Mouse (Mus musculus) embryonic facial prominence, embryonic 11.5 days (tissue): ENCODE measurements at regions not wholly inside any gene's neighbourhood (a gene's known extent, or its start where the extent isn't known, plus 50 kb on each side); places are given as distances from the start of the nearest gene placed in this dataset.
A peak's percentile ranks its signal among the peaks of the same experiment; 100 is the strongest.
"Not testable (repeated sequence)": the region's sequence is repeated elsewhere in the genome, so short reads cannot be mapped to it uniquely, and the experiment has no call there.

Experiments
- ATAC-seq: fragments of 200-750 bp; cut with Nextera tagmentation; replicated peaks from 2 replicates; pipeline ENCODE4 v1.8.0; 2017; ENCODE audit warnings: low read depth; ENCODE audit not compliant: insufficient number of reproducible peaks, low FRiP score, low TSS enrichment
- DNase-seq: peaks from one replicate; pipeline ENCODE4 v3.0.0-alpha.2; 2015; ENCODE audit warnings: low spot score
- H3K27ac ChIP-seq: fragments of 300-500 bp; sonication (generic); replicated peaks from 2 replicates; pipeline ENCODE4 v1.5.1; 2014; ENCODE audit warnings: mild to moderate bottlenecking, low read depth, low read length, control low read depth
- H3K27me3 ChIP-seq: fragments of 300-500 bp; sonication (generic); 2 replicates; pipeline ENCODE4 v1.6.1; 2014; ENCODE audit warnings: mild to moderate bottlenecking, low read length, moderate library complexity, mixed read lengths; ENCODE audit not compliant: control insufficient read depth, insufficient read depth
- H3K36me3 ChIP-seq: fragments of 300-500 bp; sonication (generic); replicated peaks from 2 replicates; pipeline ENCODE4 v1.6.1; 2014; ENCODE audit warnings: low read depth, mild to moderate bottlenecking, low read length, moderate library complexity, mixed read lengths; ENCODE audit not compliant: control insufficient read depth, insufficient read depth
- H3K4me1 ChIP-seq: fragments of 300-500 bp; sonication (generic); 2 replicates; pipeline ENCODE4 v1.6.1; 2014; ENCODE audit warnings: low read length, mixed read lengths; ENCODE audit not compliant: control insufficient read depth, insufficient read depth
- H3K4me2 ChIP-seq: fragments of 300-500 bp; sonication (generic); 2 replicates; pipeline ENCODE4 v1.6.1; 2014; ENCODE audit warnings: low read depth, mild to moderate bottlenecking, control low read depth, low read length, moderate library complexity
- H3K4me3 ChIP-seq: fragments of 300-500 bp; sonication (generic); 2 replicates; pipeline ENCODE4 v1.5.1; 2014; ENCODE audit warnings: low read depth, low read length, control low read depth
- H3K9ac ChIP-seq: fragments of 300-500 bp; sonication (generic); replicated peaks from 2 replicates; pipeline ENCODE4 v1.6.1; 2014; ENCODE audit warnings: mild to moderate bottlenecking, control low read depth, low read length
- H3K9me3 ChIP-seq: fragments of 300-500 bp; sonication (generic); replicated peaks from 2 replicates; pipeline ENCODE4 v1.6.1; 2016; ENCODE audit warnings: mild to moderate bottlenecking, low read length, inconsistent platforms, mixed read lengths; ENCODE audit not compliant: control insufficient read depth
- WGBS: fragments of 180-500 bp; shearing (Covaris S2); extraction: QIAGEN DNeasy Blood & Tissue Kit; methylation state at CpG from one replicate; pipeline ENCODE4 v1.1.7; 2014; 5-methylcytosine and 5-hydroxymethylcytosine counted together

DNA sequence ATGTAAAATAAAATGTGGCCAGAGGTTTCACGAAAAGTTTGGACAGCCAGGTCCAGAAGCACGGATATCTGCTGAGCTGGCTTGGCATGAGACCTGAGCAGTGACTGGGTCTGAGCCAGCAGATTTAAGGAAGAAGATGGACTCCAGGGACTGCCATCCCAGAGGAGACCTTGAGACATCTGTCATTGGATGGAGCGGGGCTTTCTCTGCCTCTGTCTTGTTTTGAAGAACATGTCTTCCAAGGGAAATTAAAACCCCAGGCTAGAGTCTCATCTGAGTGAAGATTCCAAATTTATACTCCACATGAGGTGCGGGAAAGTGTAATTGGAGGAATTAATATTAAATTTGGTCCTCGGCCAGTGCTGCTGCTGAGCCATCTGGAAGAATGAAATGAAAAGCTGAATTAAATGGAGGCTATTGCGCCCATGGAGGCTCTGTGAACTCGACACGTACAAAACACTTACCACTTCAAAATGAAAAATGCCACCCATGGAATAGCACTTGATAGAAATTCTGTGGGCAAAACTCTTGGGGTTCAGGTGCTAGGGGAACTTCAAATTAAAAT lies 129.8 kb upstream of the Adcy2 start:
- WGBS, result 87% methylated on average over 8 of the region's 8 CpGs
- Histone ChIP-seq H3K27ac (no peak overlapping the region), H3K9me3 (no peaks in the 10 kb centered on the region), H3K27me3 (no peaks in the 10 kb centered on the region), H3K4me1 (no peaks in the 10 kb centered on the region), H3K4me2 (no peak overlapping the region), H3K4me3 (no peak overlapping the region), H3K9ac (no peak overlapping the region), H3K36me3 (no peaks in the 10 kb centered on the region)
- no peak for DNase-seq
- ATAC-seq, result no peak

DNA sequence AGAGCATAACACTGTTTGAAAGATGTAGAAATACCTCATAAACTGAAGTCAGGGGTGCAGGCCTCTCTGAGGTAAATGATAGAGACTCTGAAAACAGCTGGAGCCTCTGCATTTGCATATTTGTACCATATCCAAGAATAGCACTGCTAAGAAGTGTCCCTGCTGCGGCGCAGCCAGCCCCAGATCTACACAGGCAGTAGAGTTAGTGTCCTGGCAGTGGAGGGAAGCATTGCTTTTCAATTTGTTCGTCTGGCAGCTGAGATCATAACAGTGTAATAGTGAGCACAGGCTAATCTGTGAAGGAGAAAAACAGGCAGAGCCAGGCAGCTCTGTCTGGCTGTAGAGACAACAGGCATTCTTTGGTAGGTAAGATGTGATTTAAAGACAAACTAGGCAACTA lies 128.2 kb upstream of the Adcy2 start:
- no peaks in the 10 kb centered on the region for H3K4me1 ChIP-seq
- H3K9ac ChIP-seq, result no peak overlapping the region
- no peak for ATAC-seq
- no peaks in the 10 kb centered on the region for H3K27me3 ChIP-seq
- H3K4me3 ChIP-seq, result no peak overlapping the region
- no peaks in the 10 kb centered on the region for H3K36me3 ChIP-seq
- 78% methylated on average over 3 of the region's 3 CpGs for WGBS
- H3K9me3 ChIP-seq, result no peaks in the 10 kb centered on the region
- no peak overlapping the region for H3K27ac ChIP-seq
- no peak overlapping the region for H3K4me2 ChIP-seq
- no peak for DNase-seq

- WGBS, result 93% methylated on average over 8 of the region's 8 CpGs
- not testable (repeated sequence) for H3K9me3 ChIP-seq, H3K9ac ChIP-seq, H3K4me2 ChIP-seq, H3K36me3 ChIP-seq, DNase-seq, H3K4me3 ChIP-seq, H3K27ac ChIP-seq, H3K4me1 ChIP-seq, H3K27me3 ChIP-seq
- 0 out of 2 replicates have a peak, but pooled peaks have one; percentile 23 for ATAC-seq
Measured at GRCm38 (mm10) chr13:69118743-69119142, 119.4 kb upstream of the Adcy2 start.

DNA sequence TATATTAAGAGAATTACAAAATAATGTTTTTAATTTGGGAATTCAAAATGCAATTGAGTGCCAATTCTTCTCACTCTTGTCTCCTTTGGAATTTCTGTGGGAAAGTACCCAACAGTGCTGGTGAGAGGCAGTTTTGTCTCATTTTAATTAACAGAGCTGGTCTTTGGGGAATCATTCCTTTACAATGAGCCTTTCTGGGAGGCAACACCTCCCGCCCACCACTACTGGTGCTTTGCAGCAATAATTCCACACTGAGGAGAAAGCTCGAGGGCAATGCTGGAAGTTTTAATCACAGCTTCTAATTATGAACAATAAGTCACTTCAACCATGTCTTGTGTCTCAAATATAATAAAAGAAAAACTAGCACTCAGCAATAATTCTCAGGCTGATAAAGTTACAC lies 109.8 kb upstream of the Adcy2 start:
- H3K9ac ChIP-seq, result no peak overlapping the region
- no peak overlapping the region for H3K27ac ChIP-seq
- H3K36me3 ChIP-seq, result no peaks in the 10 kb centered on the region
- H3K9me3 ChIP-seq, result no peaks in the 10 kb centered on the region
- no peak for ATAC-seq
- H3K4me1 ChIP-seq, result no peaks in the 10 kb centered on the region
- no peak overlapping the region for H3K4me2 ChIP-seq
- DNase-seq, result no peak
- no peak overlapping the region for H3K4me3 ChIP-seq
- 77% methylated on average over 2 of the region's 2 CpGs for WGBS
- no peaks in the 10 kb centered on the region for H3K27me3 ChIP-seq

- ATAC-seq (no peak), DNase-seq (peak; percentile 64)
- Histone ChIP-seq H3K4me1 (no peaks in the 10 kb centered on the region), H3K9ac (no peak overlapping the region), H3K27ac (no peak overlapping the region), H3K9me3 (no peaks in the 10 kb centered on the region), H3K36me3 (no peaks in the 10 kb centered on the region), H3K4me3 (no peak overlapping the region), H3K27me3 (no peaks in the 10 kb centered on the region), H3K4me2 (no peak overlapping the region)
- WGBS, result 33% methylated on average over 1 of the region's 1 CpGs
Measured at GRCm38 (mm10) chr13:69086613-69087012, 87.3 kb upstream of the Adcy2 start.

GRCm38 (mm10) chr13:69070336-69070735 lies 71.0 kb upstream of the Adcy2 start:
- no peak overlapping the region for H3K27ac ChIP-seq
- H3K4me3 ChIP-seq, result no peak overlapping the region
- H3K36me3 ChIP-seq, result no peaks in the 10 kb centered on the region
- H3K9me3 ChIP-seq, result no peaks in the 10 kb centered on the region
- ATAC-seq, result no peak
- H3K27me3 ChIP-seq, result no peaks in the 10 kb centered on the region
- no peak overlapping the region for H3K4me2 ChIP-seq
- no peak for DNase-seq
- no peak overlapping the region for H3K9ac ChIP-seq
- no peaks in the 10 kb centered on the region for H3K4me1 ChIP-seq

DNA sequence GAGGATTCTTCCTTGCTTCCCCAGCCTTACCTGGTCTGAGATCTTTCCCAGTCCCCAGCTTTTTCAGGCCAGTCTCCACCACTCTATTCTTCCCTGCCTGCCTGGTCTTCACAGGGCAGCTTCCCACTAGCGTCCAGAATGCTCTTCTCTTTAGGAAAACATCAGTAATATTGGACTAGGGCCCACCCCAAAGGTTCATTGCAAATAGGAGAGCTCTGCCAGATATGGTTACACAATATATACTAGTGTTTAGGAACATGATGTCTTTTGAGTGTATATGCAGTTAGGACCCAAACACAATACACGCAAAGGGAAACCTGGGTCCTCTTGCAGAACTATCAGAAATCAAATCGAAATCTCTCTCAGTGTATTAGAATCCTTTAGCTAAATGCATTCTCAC lies 70.5 kb upstream of the Adcy2 start:
- WGBS, result 85% methylated on average over 3 of the region's 3 CpGs
- no peak overlapping the region for H3K9ac ChIP-seq
- H3K9me3 ChIP-seq, result no peaks in the 10 kb centered on the region
- no peak overlapping the region for H3K4me3 ChIP-seq
- H3K4me1 ChIP-seq, result no peaks in the 10 kb centered on the region
- DNase-seq (no peak), ATAC-seq (no peak)
- no peaks in the 10 kb centered on the region for H3K36me3 ChIP-seq
- H3K27me3 ChIP-seq, result no peaks in the 10 kb centered on the region
- H3K4me2 ChIP-seq, result no peak overlapping the region
- no peak overlapping the region for H3K27ac ChIP-seq

DNA sequence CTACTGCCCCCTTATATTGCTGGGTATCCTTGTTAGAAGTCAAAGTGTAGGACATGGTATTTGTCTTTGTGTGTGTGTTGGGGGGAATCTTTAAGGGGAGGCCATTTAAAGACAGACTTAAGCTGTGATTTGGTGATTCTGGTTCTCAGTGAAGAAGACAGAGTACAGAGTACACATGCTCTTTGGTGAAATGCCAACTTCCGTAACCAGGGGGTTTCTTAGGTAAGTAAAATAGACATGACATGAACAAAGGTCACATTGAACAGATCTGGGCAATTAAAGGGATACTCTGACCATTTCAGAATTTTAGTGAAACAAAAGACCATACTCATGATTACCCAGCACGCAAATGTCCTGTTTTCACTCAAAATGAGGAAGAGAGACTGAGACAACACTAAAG lies 67.3 kb upstream of the Adcy2 start:
- DNase-seq (no peak), ATAC-seq (no peak)
- Histone ChIP-seq H3K4me1 (no peaks in the 10 kb centered on the region), H3K9me3 (no peaks in the 10 kb centered on the region), H3K27me3 (no peaks in the 10 kb centered on the region), H3K4me3 (no peak overlapping the region), H3K27ac (no peak overlapping the region), H3K36me3 (no peaks in the 10 kb centered on the region), H3K4me2 (no peak overlapping the region), H3K9ac (no peak overlapping the region)
- 81% methylated on average over 2 of the region's 2 CpGs for WGBS
